Mouse (Mus musculus): Measurements from ENCODE around the gene Prpf40b. TPM values are rescaled to one million over a fixed set of nuclear protein-coding genes. Genes with fewer than 3 reads are reported as not detected.
A peak's percentile ranks its signal among the peaks of the same experiment; 100 is the strongest.

The Prpf40b gene
- polyA plus RNA-seq, 1 experiment from 2014 or later: 38.0 TPM

- Histone ChIP-seq H3K4me2 (ENCODE audit: low read length) (no peak overlapping the region), H3K9ac (ENCODE audit: low read length) (no peak overlapping the region), H3K4me1 (ENCODE audit: control insufficient read depth in 2 of 2, insufficient read depth in 2 of 2, low read length in 2 of 2) (peaks cover 13 to 14% of the 10 kb centered on the region in 2 experiments), H3K27ac (replicated peaks in 1 of 2; ENCODE audit: control insufficient read depth in 1 of 2, insufficient read depth in 1 of 2, low read depth in 2 of 2, low read length in 2 of 2) (peak overlapping the region; percentile 8 to 48; a peak in 2 of 4 replicates), H3K9me3 (ENCODE audit: control insufficient read depth, low read length) (no peaks in the 10 kb centered on the region), H3K27me3 (ENCODE audit: control insufficient read depth, insufficient read depth, low read length) (no peaks in the 10 kb centered on the region), H3K4me3 (ENCODE audit: control insufficient read depth in 1 of 2, insufficient read depth in 1 of 2, low read depth in 1 of 2, low read length in 2 of 2) (no peak overlapping the region), H3K36me3 (ENCODE audit: control insufficient read depth, insufficient read depth, low read length) (no peaks in the 10 kb centered on the region)
- no peak for ATAC-seq (ENCODE audit: insufficient number of reproducible peaks, insufficient read depth, low FRiP score, low read depth)
- 60% methylated on average over 2 of the region's 2 CpGs for WGBS
These were observed 30.5 kb upstream of the Prpf40b start for GRCm38 (mm10) chr15:99264363-99264762.

- Histone ChIP-seq H3K9ac (ENCODE audit: low read length) (no peak overlapping the region), H3K27me3 (ENCODE audit: control insufficient read depth, insufficient read depth, low read length) (no peaks in the 10 kb centered on the region), H3K4me3 (ENCODE audit: control insufficient read depth in 1 of 2, insufficient read depth in 1 of 2, low read depth in 1 of 2, low read length in 2 of 2) (no peak overlapping the region), H3K4me1 (ENCODE audit: control insufficient read depth in 2 of 2, insufficient read depth in 2 of 2, low read length in 2 of 2) (peaks cover 8 to 14% of the 10 kb centered on the region in 2 experiments), H3K27ac (replicated peaks in 1 of 2; ENCODE audit: control insufficient read depth in 1 of 2, insufficient read depth in 1 of 2, low read depth in 2 of 2, low read length in 2 of 2) (no peak overlapping the region), H3K9me3 (ENCODE audit: control insufficient read depth, low read length) (no peaks in the 10 kb centered on the region), H3K36me3 (ENCODE audit: control insufficient read depth, insufficient read depth, low read length) (no peaks in the 10 kb centered on the region), H3K4me2 (ENCODE audit: low read length) (no peak overlapping the region)
- WGBS: 13% methylated on average over 4 of the region's 4 CpGs
- ATAC-seq (ENCODE audit: insufficient number of reproducible peaks, insufficient read depth, low FRiP score, low read depth): peak; percentile 58; the same call in 1 of the 2 replicates
These were observed 29.2 kb upstream of the Prpf40b start for GRCm38 (mm10) chr15:99265679-99266078.

GRCm38 (mm10) chr15:99276095-99276494 lies 18.8 kb upstream of the Prpf40b start:
- no peak overlapping the region for H3K4me3 ChIP-seq (ENCODE audit: control insufficient read depth in 1 of 2, insufficient read depth in 1 of 2, low read depth in 1 of 2, low read length in 2 of 2)
- no peak for ATAC-seq (ENCODE audit: insufficient number of reproducible peaks, insufficient read depth, low FRiP score, low read depth)
- no peaks in the 10 kb centered on the region; a peak in 1 of 4 replicates for H3K4me1 ChIP-seq (ENCODE audit: control insufficient read depth in 2 of 2, insufficient read depth in 2 of 2, low read length in 2 of 2)

GRCm38 (mm10) chr15:99278271-99278670 lies 16.6 kb upstream of the Prpf40b start:
- no peak overlapping the region for H3K27ac ChIP-seq (replicated peaks in 1 of 2; ENCODE audit: control insufficient read depth in 1 of 2, insufficient read depth in 1 of 2, low read depth in 2 of 2, low read length in 2 of 2)
- no peaks in the 10 kb centered on the region for H3K36me3 ChIP-seq (ENCODE audit: control insufficient read depth, insufficient read depth, low read length)
- H3K4me3 ChIP-seq (ENCODE audit: control insufficient read depth in 1 of 2, insufficient read depth in 1 of 2, low read depth in 1 of 2, low read length in 2 of 2): no peak overlapping the region
- H3K9ac ChIP-seq (ENCODE audit: low read length): no peak overlapping the region
- H3K4me1 ChIP-seq (ENCODE audit: control insufficient read depth in 2 of 2, insufficient read depth in 2 of 2, low read length in 2 of 2): no peaks in the 10 kb centered on the region; a peak in 1 of 4 replicates
- H3K27me3 ChIP-seq (ENCODE audit: control insufficient read depth, insufficient read depth, low read length): no peaks in the 10 kb centered on the region
- WGBS: 87% methylated on average over 7 of the region's 7 CpGs
- H3K4me2 ChIP-seq (ENCODE audit: low read length): no peak overlapping the region
- ATAC-seq (ENCODE audit: insufficient number of reproducible peaks, insufficient read depth, low FRiP score, low read depth): no peak
- H3K9me3 ChIP-seq (ENCODE audit: control insufficient read depth, low read length): no peaks in the 10 kb centered on the region

More at GRCm38 (mm10) chr15:99276095-99276494, 18.8 kb upstream of the Prpf40b start:
- no peak overlapping the region for H3K27ac ChIP-seq (replicated peaks in 1 of 2; ENCODE audit: control insufficient read depth in 1 of 2, insufficient read depth in 1 of 2, low read depth in 2 of 2, low read length in 2 of 2)
- WGBS: 87% methylated on average over 8 of the region's 8 CpGs
- H3K9me3 ChIP-seq (ENCODE audit: control insufficient read depth, low read length): no peaks in the 10 kb centered on the region
- no peaks in the 10 kb centered on the region for H3K27me3 ChIP-seq (ENCODE audit: control insufficient read depth, insufficient read depth, low read length)
- H3K36me3 ChIP-seq (ENCODE audit: control insufficient read depth, insufficient read depth, low read length): no peaks in the 10 kb centered on the region
- H3K9ac ChIP-seq (ENCODE audit: low read length): no peak overlapping the region
- no peak overlapping the region for H3K4me2 ChIP-seq (ENCODE audit: low read length)

- no peak overlapping the region for H3K4me3 ChIP-seq (ENCODE audit: control insufficient read depth in 1 of 2, insufficient read depth in 1 of 2, low read depth in 1 of 2, low read length in 2 of 2)
- no peaks in the 10 kb centered on the region for H3K9me3 ChIP-seq (ENCODE audit: control insufficient read depth, low read length)
- H3K27me3 ChIP-seq (ENCODE audit: control insufficient read depth, insufficient read depth, low read length): no peaks in the 10 kb centered on the region
- no peak overlapping the region for H3K9ac ChIP-seq (ENCODE audit: low read length)
- ATAC-seq (ENCODE audit: insufficient number of reproducible peaks, insufficient read depth, low FRiP score, low read depth): no peak
- 60% methylated on average over 10 of the region's 10 CpGs for WGBS
- no peak overlapping the region for H3K27ac ChIP-seq (replicated peaks in 1 of 2; ENCODE audit: control insufficient read depth in 1 of 2, insufficient read depth in 1 of 2, low read depth in 2 of 2, low read length in 2 of 2)
- H3K36me3 ChIP-seq (ENCODE audit: control insufficient read depth, insufficient read depth, low read length): no peaks in the 10 kb centered on the region
- H3K4me2 ChIP-seq (ENCODE audit: low read length): no peak overlapping the region
- peaks cover 0 to 5% of the 10 kb centered on the region in 2 experiments; a peak in 2 of 4 replicates for H3K4me1 ChIP-seq (ENCODE audit: control insufficient read depth in 2 of 2, insufficient read depth in 2 of 2, low read length in 2 of 2)
These were observed 11.4 kb upstream of the Prpf40b start for GRCm38 (mm10) chr15:99283456-99283855.

- Histone ChIP-seq H3K4me1 (ENCODE audit: control insufficient read depth in 2 of 2, insufficient read depth in 2 of 2, low read length in 2 of 2) (peaks cover 0 to 5% of the 10 kb centered on the region in 2 experiments; a peak in 2 of 4 replicates), H3K27ac (replicated peaks in 1 of 2; ENCODE audit: control insufficient read depth in 1 of 2, insufficient read depth in 1 of 2, low read depth in 2 of 2, low read length in 2 of 2) (no peak overlapping the region), H3K27me3 (ENCODE audit: control insufficient read depth, insufficient read depth, low read length) (no peaks in the 10 kb centered on the region), H3K9me3 (ENCODE audit: control insufficient read depth, low read length) (no peaks in the 10 kb centered on the region), H3K36me3 (ENCODE audit: control insufficient read depth, insufficient read depth, low read length) (no peaks in the 10 kb centered on the region), H3K4me2 (ENCODE audit: low read length) (no peak overlapping the region; the same call in 1 of the 2 replicates), H3K9ac (ENCODE audit: low read length) (no peak overlapping the region), H3K4me3 (ENCODE audit: control insufficient read depth in 1 of 2, insufficient read depth in 1 of 2, low read depth in 1 of 2, low read length in 2 of 2) (no peak overlapping the region)
- 29% methylated on average over 14 of the region's 14 CpGs for WGBS
- ATAC-seq (ENCODE audit: insufficient number of reproducible peaks, insufficient read depth, low FRiP score, low read depth): no peak
These were observed 10.2 kb upstream of the Prpf40b start for GRCm38 (mm10) chr15:99284527-99285188.

- 41% methylated on average over 8 of the region's 8 CpGs for WGBS
- no peak overlapping the region for H3K4me2 ChIP-seq (ENCODE audit: low read length)
- peaks cover 0 to 5% of the 10 kb centered on the region in 2 experiments; a peak in 2 of 4 replicates for H3K4me1 ChIP-seq (ENCODE audit: control insufficient read depth in 2 of 2, insufficient read depth in 2 of 2, low read length in 2 of 2)
- H3K27me3 ChIP-seq (ENCODE audit: control insufficient read depth, insufficient read depth, low read length): no peaks in the 10 kb centered on the region
- no peak for ATAC-seq (ENCODE audit: insufficient number of reproducible peaks, insufficient read depth, low FRiP score, low read depth)
- H3K9ac ChIP-seq (ENCODE audit: low read length): no peak overlapping the region
- H3K4me3 ChIP-seq (ENCODE audit: control insufficient read depth in 1 of 2, insufficient read depth in 1 of 2, low read depth in 1 of 2, low read length in 2 of 2): no peak overlapping the region
- H3K9me3 ChIP-seq (ENCODE audit: control insufficient read depth, low read length): no peaks in the 10 kb centered on the region
- H3K36me3 ChIP-seq (ENCODE audit: control insufficient read depth, insufficient read depth, low read length): no peaks in the 10 kb centered on the region
- H3K27ac ChIP-seq (replicated peaks in 1 of 2; ENCODE audit: control insufficient read depth in 1 of 2, insufficient read depth in 1 of 2, low read depth in 2 of 2, low read length in 2 of 2): no peak overlapping the region
These were observed 9.7 kb upstream of the Prpf40b start for GRCm38 (mm10) chr15:99285189-99285535.

GRCm38 (mm10) chr15:99290586-99290985 lies 4.3 kb upstream of the Prpf40b start:
- no peak overlapping the region for H3K27ac ChIP-seq (replicated peaks in 1 of 2; ENCODE audit: control insufficient read depth in 1 of 2, insufficient read depth in 1 of 2, low read depth in 2 of 2, low read length in 2 of 2)
- H3K4me3 ChIP-seq (ENCODE audit: control insufficient read depth in 1 of 2, insufficient read depth in 1 of 2, low read depth in 1 of 2, low read length in 2 of 2): no peak overlapping the region
- H3K9ac ChIP-seq (ENCODE audit: low read length): no peak overlapping the region
- peaks cover 0 to 5% of the 10 kb centered on the region in 2 experiments; a peak in 3 of 4 replicates for H3K4me1 ChIP-seq (ENCODE audit: control insufficient read depth in 2 of 2, insufficient read depth in 2 of 2, low read length in 2 of 2)
- ATAC-seq (ENCODE audit: insufficient number of reproducible peaks, insufficient read depth, low FRiP score, low read depth): no peak
- no peak overlapping the region for H3K4me2 ChIP-seq (ENCODE audit: low read length)
- WGBS: 72% methylated on average over 11 of the region's 11 CpGs
- H3K9me3 ChIP-seq (ENCODE audit: control insufficient read depth, low read length): no peaks in the 10 kb centered on the region
- no peaks in the 10 kb centered on the region for H3K27me3 ChIP-seq (ENCODE audit: control insufficient read depth, insufficient read depth, low read length)
- no peaks in the 10 kb centered on the region for H3K36me3 ChIP-seq (ENCODE audit: control insufficient read depth, insufficient read depth, low read length)
